Mouse (Mus musculus): ENCODE results near the gene Camkk2.

Camkk2 gene

GRCm38 (mm10) chr5:122779277-122779834 is at the start of gene Camkk2:
Gene Camkk2 (minus strand): TSS chr5:122779409.
- in situ Hi-C loops (cut with MboI, MseI): no loop called here

GRCm38 (mm10) chr5:122825099-122825498 is 45.9 kb upstream of the Camkk2 start:
- in situ Hi-C loops (cut with MboI, MseI): no loop called here

GRCm38 (mm10) chr5:122824450-122824849 is 45.2 kb upstream of the Camkk2 start:
- in situ Hi-C loops (cut with MboI, MseI): no loop called here

GRCm38 (mm10) chr5:122823976-122824375 is 44.8 kb upstream of the Camkk2 start:
- in situ Hi-C loops (cut with MboI, MseI): no loop called here

- in situ Hi-C loops (cut with MboI, MseI): no loop called here
Measured at GRCm38 (mm10) chr5:122822441-122822840, 43.2 kb upstream of the Camkk2 start.

GRCm38 (mm10) chr5:122821524-122821885 is 42.3 kb upstream of the Camkk2 start:
- in situ Hi-C loops (cut with MboI, MseI): no loop called here

- in situ Hi-C loops (cut with MboI, MseI): no loop called here
Measured at GRCm38 (mm10) chr5:122820777-122821523, 41.7 kb upstream of the Camkk2 start, which contains the start of gene Anapc5. Gene Anapc5 (minus strand): TSS chr5:122821339.

GRCm38 (mm10) chr5:122812699-122813098 is 33.5 kb upstream of the Camkk2 start:
- in situ Hi-C loops (cut with MboI, MseI): loop anchor here (10.0 kb wide), 1 partner anchor 1102 kb away; no protein-coding TSS in a partner anchor

- in situ Hi-C loops (cut with MboI, MseI): loop anchor here (10.0 kb wide), 1 partner anchor 1103 kb away; no protein-coding TSS in a partner anchor
Measured at GRCm38 (mm10) chr5:122811364-122812079, 32.3 kb upstream of the Camkk2 start.

GRCm38 (mm10) chr5:122805503-122805902 is 26.3 kb upstream of the Camkk2 start:
- in situ Hi-C loops (cut with MboI, MseI): no loop called here

- in situ Hi-C loops (cut with MboI, MseI): no loop called here
Measured at GRCm38 (mm10) chr5:122802706-122803105, 23.5 kb upstream of the Camkk2 start.

GRCm38 (mm10) chr5:122801684-122802083 is 22.5 kb upstream of the Camkk2 start:
- in situ Hi-C loops (cut with MboI, MseI): no loop called here

- in situ Hi-C loops (cut with MboI, MseI): no loop called here
Measured at GRCm38 (mm10) chr5:122800345-122801010, 21.3 kb upstream of the Camkk2 start.

- in situ Hi-C loops (cut with MboI, MseI): no loop called here
Measured at GRCm38 (mm10) chr5:122799379-122800344, 20.5 kb upstream of the Camkk2 start.

- in situ Hi-C loops (cut with MboI, MseI): no loop called here
Measured at GRCm38 (mm10) chr5:122798557-122799378, 19.6 kb upstream of the Camkk2 start.

GRCm38 (mm10) chr5:122797866-122798265 is 18.7 kb upstream of the Camkk2 start:
- in situ Hi-C loops (cut with MboI, MseI): no loop called here

GRCm38 (mm10) chr5:122788696-122789095 is 9.5 kb upstream of the Camkk2 start:
- in situ Hi-C loops (cut with MboI, MseI): no loop called here

GRCm38 (mm10) chr5:122786035-122786819 is 7.0 kb upstream of the Camkk2 start:
- in situ Hi-C loops (cut with MboI, MseI): no loop called here

Data from T-helper 1 cell (primary cell).